Mouse (Mus musculus) heart, embryonic 14.5 days (tissue): ENCODE measurements around the gene Hbp1. TPM values are rescaled to one million over a fixed set of nuclear protein-coding genes. Genes with fewer than 3 reads are reported as not detected.

ENCODE experiments used
- ATAC-seq: fragments of 200-750 bp; cut with Nextera tagmentation; 2 replicates; pipeline ENCODE4 v1.8.0; 2017; ENCODE audit warnings: low read depth, moderate TSS enrichment; ENCODE audit not compliant: insufficient number of reproducible peaks, insufficient read depth, low FRiP score
- H3K27ac ChIP-seq, 2 experiments: fragments of 200-500 bp in 1 of 2; fragments of 300-500 bp in 1 of 2; sonication (generic) in 1 of 2; replicated peaks in 1 of 2; 2 replicates each; pipeline ENCODE4 v1.5.1; 2012 to 2014; ENCODE audit warnings: low read depth in 2 of 2, low read length in 2 of 2, control low read depth in 1 of 2, mild to moderate bottlenecking in 1 of 2, mixed read lengths in 1 of 2; ENCODE audit not compliant: control insufficient read depth in 1 of 2, insufficient read depth in 1 of 2
- H3K27me3 ChIP-seq: fragments of 300-500 bp; sonication (generic); 2 replicates; pipeline ENCODE4 v1.6.1; 2014; ENCODE audit warnings: mild to moderate bottlenecking, low read length, control low read depth; ENCODE audit not compliant: control insufficient read depth, insufficient read depth
- H3K36me3 ChIP-seq: fragments of 300-500 bp; sonication (generic); 2 replicates; pipeline ENCODE4 v1.6.1; 2014; ENCODE audit warnings: mild to moderate bottlenecking, control low read depth, low read length, mixed read lengths; ENCODE audit not compliant: control insufficient read depth, insufficient read depth
- H3K4me1 ChIP-seq, 2 experiments: fragments of 200-500 bp in 1 of 2; fragments of 300-500 bp in 1 of 2; sonication (generic) in 1 of 2; 2 replicates each; pipeline ENCODE4 v1.6.1; 2012 to 2014; ENCODE audit warnings: low read length in 2 of 2, control low read depth in 1 of 2, mixed read lengths in 1 of 2; ENCODE audit not compliant: control insufficient read depth in 2 of 2, insufficient read depth in 2 of 2
- H3K4me2 ChIP-seq: fragments of 300-500 bp; sonication (generic); 2 replicates; pipeline ENCODE4 v1.6.1; 2014; ENCODE audit warnings: mild to moderate bottlenecking, low read length
- H3K4me3 ChIP-seq, 2 experiments: fragments of 200-500 bp in 1 of 2; fragments of 300-500 bp in 1 of 2; sonication (generic) in 1 of 2; 2 replicates each; pipeline ENCODE4 v1.5.1; 2012 to 2014; ENCODE audit warnings: low read length in 2 of 2, mild to moderate bottlenecking in 2 of 2, control low read depth in 1 of 2, low read depth in 1 of 2, moderate library complexity in 1 of 2; ENCODE audit not compliant: control insufficient read depth in 1 of 2, insufficient read depth in 1 of 2
- H3K9ac ChIP-seq: fragments of 300-500 bp; sonication (generic); 2 replicates; pipeline ENCODE4 v1.6.1; 2014; ENCODE audit warnings: mild to moderate bottlenecking, low read length
- H3K9me3 ChIP-seq: fragments of 300-500 bp; sonication (generic); 2 replicates; pipeline ENCODE4 v1.6.1; 2016; ENCODE audit warnings: low read length, control low read depth; ENCODE audit not compliant: control insufficient read depth
- WGBS: fragments of 180-500 bp; shearing (Covaris S2); extraction: QIAGEN DNeasy Blood & Tissue Kit; methylation state at CpG from one replicate; pipeline ENCODE4 v1.1.7; 2014; 5-methylcytosine and 5-hydroxymethylcytosine counted together
- polyA plus RNA-seq: library from polyadenylated mRNA; unstranded; fragments of >200 nt; fragmentation: Nextera tagmentation; extraction: Ambion mirVana; gene quantifications from 2 replicates; pipeline ENCODE4 v1.2.1, GENCODE M21; 2014

The Hbp1 gene
- polyA plus RNA-seq, 1 experiment from 2014 or later = 138 TPM

DNA sequence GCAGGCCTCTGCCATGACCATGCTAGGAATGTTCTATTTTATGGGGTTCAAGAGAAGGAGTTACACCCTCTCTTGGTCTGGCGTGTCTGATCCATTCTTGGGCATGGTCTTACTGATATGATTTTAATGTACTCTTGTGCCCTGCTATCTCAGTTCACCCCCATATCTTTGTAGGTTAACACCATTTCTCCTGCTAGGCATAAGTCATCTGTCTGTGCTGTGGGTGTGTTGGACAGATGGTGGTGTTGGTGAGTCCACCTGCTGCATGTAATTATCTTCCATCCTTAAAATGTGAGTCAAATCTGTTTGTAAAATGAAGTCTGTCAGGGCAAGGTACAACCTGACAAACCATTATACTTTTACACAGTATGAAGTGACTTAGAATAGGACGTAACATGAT lies 42.9 kb downstream of the Hbp1 start:
- Histone ChIP-seq H3K9me3 (no peaks in the 10 kb centered on the region), H3K27ac (no peak overlapping the region), H3K4me2 (no peak overlapping the region), H3K4me1 (0 out of 4 replicates have a peak, but pooled peaks cover 0 to 3% of the 10 kb centered on the region in 2 experiments), H3K27me3 (no peaks in the 10 kb centered on the region), H3K36me3 (peaks cover 5% of the 10 kb centered on the region), H3K9ac (no peak overlapping the region), H3K4me3 (no peak overlapping the region)
- ATAC-seq = no peak
- WGBS = 98% methylated on average over 2 of the region's 2 CpGs

DNA sequence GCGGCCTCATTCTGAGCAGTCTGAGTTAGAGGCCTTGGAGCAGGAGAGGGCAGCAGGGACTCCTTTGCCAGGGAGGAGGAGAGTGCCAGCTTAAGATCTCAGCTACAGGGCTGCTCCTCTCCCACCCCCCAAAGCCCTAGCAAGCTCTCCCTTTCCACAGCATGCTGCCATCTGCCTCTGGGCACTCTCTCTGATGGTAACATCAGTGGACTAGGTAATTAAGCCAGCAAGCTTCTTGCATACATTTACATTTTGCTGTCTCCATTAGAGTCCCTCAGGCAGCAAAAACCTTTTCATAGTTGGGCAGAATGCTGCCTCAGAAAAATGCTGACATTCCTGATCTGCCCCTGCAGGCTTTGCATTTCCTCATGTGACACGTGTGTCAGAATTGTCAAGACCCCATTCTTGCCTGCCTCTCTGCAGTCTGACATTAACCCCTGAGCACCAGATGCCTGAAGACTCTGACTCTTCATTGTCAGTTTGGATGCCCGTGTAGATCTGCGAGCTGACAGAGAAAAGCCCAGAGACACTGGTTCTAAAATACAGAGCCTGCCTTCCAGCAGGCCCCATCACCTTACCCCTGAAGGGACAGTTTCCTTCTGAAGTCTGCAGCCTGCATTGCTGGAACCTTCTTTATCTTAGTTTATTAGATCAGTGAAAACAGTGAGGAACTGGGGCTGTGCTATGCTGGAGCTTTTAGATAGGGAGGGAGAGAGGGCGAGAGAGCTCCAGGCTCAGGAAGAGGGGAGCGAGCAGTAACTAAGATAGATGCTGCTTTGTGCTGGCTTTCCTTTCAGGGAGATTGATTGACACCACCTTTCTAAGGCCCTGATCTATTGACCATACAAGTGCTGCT lies 44.4 kb downstream of the Hbp1 start:
- H3K4me1 ChIP-seq = 0 out of 4 replicates have a peak, but pooled peaks cover 0 to 3% of the 10 kb centered on the region in 2 experiments
- no peaks in the 10 kb centered on the region for H3K27me3 ChIP-seq
- H3K9ac ChIP-seq = no peak overlapping the region
- no peak overlapping the region for H3K4me3 ChIP-seq
- H3K27ac ChIP-seq = no peak overlapping the region; a peak in 1 of 4 replicates
- no peaks in the 10 kb centered on the region for H3K9me3 ChIP-seq
- WGBS = 37% methylated on average over 6 of the region's 6 CpGs
- H3K4me2 ChIP-seq = no peak overlapping the region
- peaks cover 15% of the 10 kb centered on the region for H3K36me3 ChIP-seq
- ATAC-seq = no peak

DNA sequence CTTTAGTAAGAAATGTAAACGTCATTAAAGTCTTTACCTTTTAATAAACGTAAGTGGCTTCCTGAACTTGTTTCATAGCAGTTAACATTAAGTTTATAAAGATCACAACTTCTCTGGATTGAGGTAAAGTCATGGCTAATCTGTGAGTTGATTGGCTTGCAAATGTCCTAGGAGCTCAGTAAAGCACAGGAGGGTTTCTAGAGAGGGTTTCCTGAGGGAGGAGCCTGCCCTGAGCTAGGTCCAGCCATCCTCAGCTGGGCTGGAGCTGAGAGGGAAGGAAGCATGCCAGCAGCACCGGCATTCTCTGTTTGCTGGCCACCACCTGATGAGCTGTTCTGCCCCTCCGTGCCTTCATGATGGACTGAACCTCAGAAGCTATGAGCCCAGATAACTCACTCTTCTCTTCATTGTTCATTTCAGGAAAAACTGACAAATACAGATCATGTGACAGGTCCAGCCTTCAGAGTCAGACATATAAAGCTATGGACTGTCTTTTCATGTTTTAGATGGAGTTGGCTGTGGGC lies 49.9 kb downstream of the Hbp1 start:
- Histone ChIP-seq H3K27ac (no peak overlapping the region), H3K36me3 (peaks cover 18% of the 10 kb centered on the region), H3K9ac (no peak overlapping the region), H3K4me3 (no peak overlapping the region), H3K27me3 (no peaks in the 10 kb centered on the region), H3K9me3 (no peaks in the 10 kb centered on the region), H3K4me1 (peaks cover 6 to 7% of the 10 kb centered on the region in 2 experiments), H3K4me2 (no peak overlapping the region)
- WGBS = 77% methylated on average over 4 of the region's 4 CpGs
- no peak for ATAC-seq

DNA sequence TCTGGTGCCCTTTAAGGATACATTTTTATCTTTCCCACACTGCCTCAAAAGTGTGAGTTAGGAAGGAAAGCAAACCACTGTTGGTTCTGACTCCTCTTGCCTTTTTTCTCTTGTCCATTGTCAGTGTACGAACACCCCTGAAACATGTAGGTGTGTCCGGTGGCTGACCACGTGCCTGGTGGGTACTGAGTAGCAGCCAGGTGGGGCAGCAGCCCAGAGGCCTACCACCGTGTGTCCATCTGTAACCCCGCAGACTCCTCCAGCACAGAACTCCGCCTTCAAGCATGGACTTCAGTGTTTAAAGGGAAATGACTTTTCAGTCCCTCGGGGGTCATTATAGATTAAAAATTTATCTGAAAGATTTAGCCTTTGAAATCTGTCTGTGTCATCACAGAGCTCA lies 52.9 kb downstream of the Hbp1 start:
- H3K27ac ChIP-seq = no peak overlapping the region
- no peaks in the 10 kb centered on the region for H3K27me3 ChIP-seq
- no peak overlapping the region for H3K4me2 ChIP-seq
- 69% methylated on average over 7 of the region's 7 CpGs for WGBS
- H3K4me3 ChIP-seq = no peak overlapping the region
- ATAC-seq = no peak
- H3K9ac ChIP-seq = no peak overlapping the region
- no peaks in the 10 kb centered on the region for H3K9me3 ChIP-seq
- H3K36me3 ChIP-seq = peaks cover 18% of the 10 kb centered on the region
- peaks cover 8 to 11% of the 10 kb centered on the region in 2 experiments for H3K4me1 ChIP-seq

DNA sequence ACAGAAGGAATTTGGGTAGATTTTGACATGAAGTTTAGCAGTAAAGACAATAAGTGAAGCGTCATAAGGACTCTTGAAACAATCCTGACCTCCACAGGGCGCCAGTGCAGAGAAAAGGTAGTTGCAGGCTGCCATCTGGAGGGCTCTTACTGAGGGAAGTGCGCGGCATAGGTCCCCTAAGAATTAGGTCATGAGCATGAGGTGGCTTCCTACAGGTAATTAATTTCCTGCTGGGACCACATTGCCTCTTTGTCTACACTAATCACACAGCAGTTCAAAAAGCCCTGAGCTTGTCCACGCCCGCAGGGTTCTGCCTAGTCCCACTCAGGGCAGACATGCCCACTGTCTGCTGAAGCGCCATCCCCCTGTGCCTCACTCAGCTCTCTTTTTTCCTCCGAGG lies 53.3 kb downstream of the Hbp1 start:
- Histone ChIP-seq H3K9me3 (no peaks in the 10 kb centered on the region), H3K36me3 (peaks cover 18% of the 10 kb centered on the region), H3K9ac (no peak overlapping the region), H3K27me3 (no peaks in the 10 kb centered on the region), H3K4me3 (no peak overlapping the region), H3K27ac (no peak overlapping the region), H3K4me2 (no peak overlapping the region), H3K4me1 (peaks cover 8 to 11% of the 10 kb centered on the region in 2 experiments)
- ATAC-seq = no peak
- 61% methylated on average over 8 of the region's 8 CpGs for WGBS

DNA sequence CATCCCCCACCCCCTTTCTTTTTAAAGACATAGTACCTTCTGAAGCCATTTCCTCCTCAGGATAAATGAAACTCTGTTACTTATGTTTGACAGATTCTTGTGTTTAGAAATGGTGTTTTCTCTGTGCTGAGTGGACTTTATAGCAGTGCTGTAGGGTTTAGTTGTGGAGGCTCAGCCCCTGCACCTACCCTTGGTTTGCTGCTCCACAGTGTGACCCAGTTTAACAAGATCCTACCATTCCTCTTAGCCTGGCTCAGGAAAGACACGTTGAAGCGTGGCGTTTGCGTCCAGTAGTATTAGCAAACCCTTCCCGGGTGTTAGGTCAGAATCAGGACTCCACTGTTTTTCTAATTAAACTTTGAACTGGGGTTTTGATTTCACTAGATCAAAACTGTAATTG lies 54.0 kb downstream of the Hbp1 start:
- no peak for ATAC-seq
- Histone ChIP-seq H3K4me3 (no peak overlapping the region), H3K36me3 (peaks cover 11% of the 10 kb centered on the region), H3K9me3 (no peaks in the 10 kb centered on the region), H3K27me3 (no peaks in the 10 kb centered on the region), H3K4me1 (peaks cover 8 to 11% of the 10 kb centered on the region in 2 experiments), H3K9ac (no peak overlapping the region), H3K4me2 (no peak overlapping the region), H3K27ac (no peak overlapping the region)
- 40% methylated on average over 5 of the region's 5 CpGs for WGBS

DNA sequence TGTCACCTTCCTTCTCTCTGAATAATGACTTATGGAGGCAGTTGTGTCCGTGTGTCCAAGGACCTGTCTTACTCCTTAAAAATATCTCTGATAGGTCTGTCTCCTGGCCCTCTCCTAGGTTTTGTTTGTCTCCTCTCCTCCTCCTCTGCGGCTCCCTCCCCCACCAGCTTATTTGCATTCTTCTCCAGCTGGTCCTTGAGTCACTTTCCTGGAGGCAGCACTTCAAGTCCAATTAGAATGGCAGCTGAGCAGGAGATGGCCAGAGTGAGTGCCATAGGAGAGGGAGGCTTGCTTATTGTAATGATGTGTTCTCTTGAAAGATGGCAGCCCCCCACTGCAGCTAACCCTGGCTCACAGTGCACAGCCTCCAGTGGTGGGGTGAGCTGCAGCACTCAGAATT lies 54.4 kb downstream of the Hbp1 start:
- Histone ChIP-seq H3K27me3 (no peaks in the 10 kb centered on the region), H3K4me2 (no peak overlapping the region), H3K9ac (no peak overlapping the region), H3K4me3 (no peak overlapping the region), H3K36me3 (peaks cover 9% of the 10 kb centered on the region), H3K27ac (no peak overlapping the region), H3K9me3 (no peaks in the 10 kb centered on the region), H3K4me1 (peaks cover 8 to 11% of the 10 kb centered on the region in 2 experiments)
- ATAC-seq = no peak
- WGBS = 7% methylated on average over 2 of the region's 2 CpGs
